ENCODE assay signal across 29 mouse cellular contexts in genomic region chr5:17863085-17863484, GRCm38 (mm10). TPM values are rescaled to one million over a fixed set of nuclear protein-coding genes. Genes with fewer than 3 reads are reported as not detected.
DNase-seq lines count a peak whose midpoint lies in the region; ATAC-seq and TF ChIP-seq lines count a peak whose summit lies in the region.
"Had no signal": no experiment of that assay in that cellular context is flagged by ENCODE, and none has a peak within 500 bp of the region (broad histone marks: within the 10 kb centered on the region; RNA-seq: fewer than 3 reads in every experiment).

No protein-coding gene starts in this region.

- no peaks in the 10 kb centered on the region for H3K27me3 ChIP-seq in kidney, adult 2 months (replicated peaks; ENCODE audit: control insufficient read depth, insufficient read depth, low read length)
- H3K27me3 ChIP-seq in kidney, embryonic 16.5 days (ENCODE audit: insufficient read depth, low read length): no peaks in the 10 kb centered on the region
- H3K27me3 ChIP-seq: embryonic facial prominence, embryonic 12.5 days; forebrain, embryonic 15.5 days; hindbrain, embryonic 12.5 days; limb, embryonic 13.5 days; liver, embryonic 13.5 days; midbrain, embryonic 13.5 days had no signal

- H3K4me3 ChIP-seq in kidney, adult 2 months (ENCODE audit: insufficient read depth, low read depth, low read length): no peak overlapping the region
- H3K4me3 ChIP-seq in kidney, embryonic 16.5 days (ENCODE audit: low read length): no peak overlapping the region
- no peak overlapping the region for H3K4me3 ChIP-seq in layer of hippocampus, adult 2 months
- H3K4me3 ChIP-seq: embryonic facial prominence, embryonic 12.5 days; forebrain, embryonic 10.5 days; forebrain, embryonic 15.5 days; hindbrain, embryonic 12.5 days; left cerebral cortex, adult 2 months; limb, embryonic 13.5 days; liver, embryonic 13.5 days; midbrain, embryonic 13.5 days had no signal

- H3K9me3 ChIP-seq in kidney, embryonic 16.5 days (ENCODE audit: low read length): no peaks in the 10 kb centered on the region
- H3K9me3 ChIP-seq: embryonic facial prominence, embryonic 12.5 days; forebrain, embryonic 10.5 days; forebrain, embryonic 15.5 days; hindbrain, embryonic 12.5 days; limb, embryonic 13.5 days; liver, embryonic 13.5 days; midbrain, embryonic 13.5 days had no signal

- ATAC-seq in kidney, embryonic 16.5 days (ENCODE audit: low FRiP score, low TSS enrichment): no peak
- ATAC-seq: forebrain, embryonic 15.5 days; hindbrain, postnatal 0 days; lung, postnatal 0 days; midbrain, embryonic 13.5 days had no signal

- H3K4me1 ChIP-seq in kidney, adult 2 months (ENCODE audit: control insufficient read depth, insufficient read depth, low read length): no peaks in the 10 kb centered on the region
- no peaks in the 10 kb centered on the region for H3K4me1 ChIP-seq in kidney, embryonic 16.5 days (ENCODE audit: insufficient read depth, low read length)
- H3K4me1 ChIP-seq: embryonic facial prominence, embryonic 12.5 days; forebrain, embryonic 10.5 days; forebrain, embryonic 15.5 days; hindbrain, embryonic 12.5 days; limb, embryonic 13.5 days; liver, embryonic 13.5 days; midbrain, embryonic 13.5 days had no signal

- WGBS in kidney, adult 2 months: 38% methylated on average over 2 of the region's 2 CpGs
- 75% methylated on average over 2 of the region's 2 CpGs for WGBS in kidney, embryonic 16.5 days

- H3K36me3 ChIP-seq in kidney, adult 2 months (ENCODE audit: control insufficient read depth, insufficient read depth, low read length): no peaks in the 10 kb centered on the region
- no peaks in the 10 kb centered on the region for H3K36me3 ChIP-seq in kidney, embryonic 16.5 days (ENCODE audit: insufficient read depth, low read length)
- H3K36me3 ChIP-seq: embryonic facial prominence, embryonic 12.5 days; forebrain, embryonic 10.5 days; forebrain, embryonic 15.5 days; hindbrain, embryonic 12.5 days; limb, embryonic 13.5 days; liver, embryonic 13.5 days; midbrain, embryonic 13.5 days had no signal

- peak; percentile 21 for DNase-seq in adrenal gland, postnatal 14 days
- DNase-seq in adrenal gland, postnatal 36 days: no peak
- DNase-seq in kidney, adult 2 months: peak; percentile 86
- peak; percentile 71 for DNase-seq in fat pad, adult 2 months (ENCODE audit: extremely low read depth, low read depth, low spot score)
- peak; percentile 18 for DNase-seq in kidney, postnatal 14 days
- no peak for DNase-seq in retina, postnatal 1 day
- no peak for DNase-seq in layer of hippocampus, adult 2 months (ENCODE audit: low spot score in 2 of 2)
- DNase-seq: adrenal gland, postnatal 10 days; cerebellum, adult 11-12 months; cerebellum, adult 9-11 months; embryo, embryonic 11 days; gastrocnemius, postnatal 10 days; heart, postnatal 36 days; liver, embryonic 13.5 days; lung, adult 18-20 months; lung, postnatal 4 days; right cerebral cortex, postnatal 14 days had no signal

- no peak for TF ChIP-seq CTCF in kidney, adult 2 months (conservative IDR thresholded peaks at IDR 0.05; ENCODE audit: insufficient read depth, insufficient read length, low read depth, low read length)
- TF ChIP-seq CTCF in layer of hippocampus, adult 2 months (conservative IDR thresholded peaks at IDR 0.05): no peak

- no peak overlapping the region for H3K4me2 ChIP-seq in kidney, embryonic 16.5 days (replicated peaks; ENCODE audit: low read depth, low read length)
- H3K4me2 ChIP-seq: embryonic facial prominence, embryonic 12.5 days; forebrain, embryonic 15.5 days; heart, embryonic 11.5 days; hindbrain, embryonic 12.5 days; limb, embryonic 13.5 days; liver, embryonic 13.5 days; midbrain, embryonic 13.5 days had no signal

- no peak overlapping the region for H3K27ac ChIP-seq in kidney, adult 2 months (ENCODE audit: insufficient read depth, low read depth, low read length)
- no peak overlapping the region for H3K27ac ChIP-seq in kidney, embryonic 16.5 days (ENCODE audit: low read length)
- no peak overlapping the region for H3K27ac ChIP-seq in layer of hippocampus, adult 2 months
- H3K27ac ChIP-seq: embryonic facial prominence, embryonic 12.5 days; forebrain, embryonic 10.5 days; forebrain, embryonic 15.5 days; hindbrain, embryonic 12.5 days; hindbrain, postnatal 0 days; left cerebral cortex, adult 2 months; limb, embryonic 13.5 days; liver, embryonic 13.5 days; midbrain, embryonic 13.5 days had no signal

- TF ChIP-seq POLR2A in kidney, adult 2 months (IDR thresholded peaks at IDR 0.05; ENCODE audit: low read depth, low read length): no peak

- H3K9ac ChIP-seq in kidney, embryonic 16.5 days (replicated peaks; ENCODE audit: low read length): no peak overlapping the region
- H3K9ac ChIP-seq: embryonic facial prominence, embryonic 12.5 days; forebrain, embryonic 15.5 days; hindbrain, embryonic 12.5 days; limb, embryonic 13.5 days; liver, embryonic 13.5 days; midbrain, embryonic 13.5 days had no signal

RNA-seq across cellular contexts. Expression of gene Cd36, which starts 25.5 kb away (rescaled TPM):
- total RNA-seq in adrenal gland, postnatal 14 days (2021): 980 and 1,147 TPM in 2 replicates
- total RNA-seq in adrenal gland, postnatal 36 days (2021): 100 to 1,000 TPM; 537 to 556 TPM
- 41.4 and 43.8 TPM in 2 replicates for polyA plus RNA-seq in kidney, adult 2 months (2012; rRNA removed)
- polyA plus RNA-seq in kidney, embryonic 16.5 days (2015; fragmentation: Nextera tagmentation; extraction: Ambion mirVana): 10.1 and 12.7 TPM in 2 replicates
- total RNA-seq in layer of hippocampus, adult 2 months (2021): 1 to 10 TPM; 1.5 to 3.3 TPM
- total RNA-seq: granulocyte monocyte progenitor cell, adult 5-6 weeks had no signal

Comparison
In these comparisons a context has a peak if more than half of its experiments do, and no peak if none do; other contexts are left out.
1. DNase-seq: peak in adrenal gland, postnatal 14 days (single experiment), kidney, adult 2 months (single experiment), fat pad, adult 2 months (single experiment) and kidney, postnatal 14 days (single experiment); none in adrenal gland, postnatal 36 days (0 of 2), retina, postnatal 1 day (single experiment) and layer of hippocampus, adult 2 months (0 of 2).
2. RNA of gene Cd36, which starts 25.5 kb away (total RNA-seq): 980 to 1,147 TPM in adrenal gland, postnatal 14 days and 537 to 556 TPM in adrenal gland, postnatal 36 days; 1.5 to 3.3 TPM in layer of hippocampus, adult 2 months; every median in the first group is over 100 times any median in the second.